Mouse (Mus musculus): ENCODE results near the gene Gm12248. TPM values are rescaled to one million over a fixed set of nuclear protein-coding genes. Genes with fewer than 3 reads are reported as not detected.

Gm12248 gene
- not detected for total RNA-seq (2023)

GRCm38 (mm10) chr11:58093021-58093528, at the start of gene Gm12248:
TSS of gene Gm12248 (minus strand) at chr11:58093134.

GRCm38 (mm10) chr11:58103697-58104306, 10.9 kb upstream of the Gm12248 start, which contains the start of gene Cnot8:
TSS of gene Cnot8 (plus strand) at chr11:58104153.

Other genes starting within 250 kb of the Gm12248 start
- gene Larp1, start 84.1 kb downstream of the Gm12248 start, total RNA-seq (2023): 10 to 100 TPM; 97.7 to 98.0 TPM
- gene Cnot8, start 11.0 kb upstream of the Gm12248 start, total RNA-seq (2023): 10 to 100 TPM; 54.1 to 59.5 TPM
- 10 to 100 TPM; 21.8 to 23.1 TPM for gene Gemin5, start 75.4 kb upstream of the Gm12248 start, total RNA-seq (2023)
- gene Mrpl22, start 78.5 kb upstream of the Gm12248 start, total RNA-seq (2023): 10 to 100 TPM; 25.5 to 36.5 TPM
- 10 to 100 TPM; 18.9 to 25.8 TPM for gene Igtp, start 106.4 kb upstream of the Gm12248 start, total RNA-seq (2023)
- 10 to 100 TPM in 1 of 2 experiments, 1 to 10 TPM in 1; 9.8 to 13.1 TPM for gene Irgm2, start 106.5 kb upstream of the Gm12248 start, total RNA-seq (2023)
- not detected for gene 4930438A08Rik, start 181.7 kb upstream of the Gm12248 start, total RNA-seq (2023)
- gene Zfp692, start 213.9 kb upstream of the Gm12248 start, total RNA-seq (2023): 10 to 100 TPM; 30.7 to 32.7 TPM
- 10 to 100 TPM; 34.3 to 42.3 TPM for gene Zfp672, start 237.2 kb upstream of the Gm12248 start, total RNA-seq (2023)
- 10 to 100 TPM; 18.6 to 28.6 TPM for gene Sh3bp5l, start 237.6 kb upstream of the Gm12248 start, total RNA-seq (2023)